Mouse (Mus musculus): ENCODE results near the gene Hoxa5. TPM values are rescaled to one million over a fixed set of nuclear protein-coding genes. Genes with fewer than 3 reads are reported as not detected.

Hoxa5 gene
- total and polyA plus RNA-seq, 3 experiments, result 0.83 to 4.1 (median 1.5) TPM

- Histone ChIP-seq H3K27ac (ENCODE audit: insufficient read depth, low read depth) (no peak overlapping the region), H3K4me2 (ENCODE audit: insufficient read depth, low read depth, poor library complexity, severe bottlenecking) (no peak overlapping the region), H3K4me1 (ENCODE audit: control insufficient read depth in 1 of 2, insufficient read depth in 2 of 2) (no peaks in the 10 kb centered on the region), H3K9me3 (replicated peaks; ENCODE audit: low read length) (peaks cover 2% of the 10 kb centered on the region), H3K27me3 (replicated peaks) (no peaks in the 10 kb centered on the region), H3K79me2 (replicated peaks; ENCODE audit: control insufficient read depth, extremely low read depth, insufficient read depth, poor library complexity, severe bottlenecking) (no peaks in the 10 kb centered on the region), H3K36me3 (replicated peaks in 1 of 2; ENCODE audit: control insufficient read depth in 1 of 2, insufficient read depth in 1 of 2, low read length in 1 of 2) (no peaks in the 10 kb centered on the region), H3K9ac (ENCODE audit: insufficient read depth, low read depth) (no peak overlapping the region), H3K4me3 (replicated peaks in 1 of 3; ENCODE audit: low read depth in 2 of 3, low read length in 2 of 3, poor library complexity in 1 of 3) (no peak overlapping the region)
- in situ Hi-C loops (cut with MboI; ENCODE audit: low pct_ligation_motif_present, low pct_unique_long_range_greater_than_20kb, low sequenced_read_pairs) (no loop called here), dilution Hi-C loops (cut with MboI; ENCODE audit: extremely low pct_ligation_motif_present, extremely low pct_unique_long_range_greater_than_20kb, low sequenced_read_pairs) (no loop called here)
- no peak for TF ChIP-seq JUND (conservative IDR thresholded peaks at IDR 0.05; ENCODE audit: low read depth, low read length)
- TF ChIP-seq E2F4 (IDR thresholded peaks at IDR 0.05; ENCODE audit: insufficient replicate concordance, low read depth, low read length), result no peak
- no peak for TF ChIP-seq EP300 (IDR thresholded peaks at IDR 0.05; ENCODE audit: low read length)
- no peak for TF ChIP-seq HCFC1 (IDR thresholded peaks at IDR 0.05; ENCODE audit: low read depth, low read length)
- no peak for TF ChIP-seq ZMIZ1 (IDR thresholded peaks at IDR 0.05; ENCODE audit: low read depth, low read length)
- TF ChIP-seq MAZ (IDR thresholded peaks at IDR 0.05; ENCODE audit: low read depth, low read length), result no peak
- TF ChIP-seq MAFK (IDR thresholded peaks at IDR 0.05; ENCODE audit: insufficient replicate concordance, low read length), result no peak
- TF ChIP-seq SIN3A (IDR thresholded peaks at IDR 0.05; ENCODE audit: low read length), result no peak
- TF ChIP-seq USF2 (conservative IDR thresholded peaks at IDR 0.05; ENCODE audit: low read depth, low read length), result no peak
- no peak for TF ChIP-seq NRF1 (IDR thresholded peaks at IDR 0.05; ENCODE audit: low read depth, low read length)
- TF ChIP-seq SMC3 (IDR thresholded peaks at IDR 0.05; ENCODE audit: low read depth, low read length), result no peak
- TF ChIP-seq ETS1 (conservative IDR thresholded peaks at IDR 0.05; ENCODE audit: low read depth, low read length), result no peak
- TF ChIP-seq GABPA (IDR thresholded peaks at IDR 0.05; ENCODE audit: insufficient replicate concordance, low read depth, low read length), result no peak
- TF ChIP-seq TCF12 (IDR thresholded peaks at IDR 0.05; ENCODE audit: low read depth, low read length), result no peak
- no peak for TF ChIP-seq RAD21 (IDR thresholded peaks at IDR 0.05; ENCODE audit: low read depth, low read length)
- DNase-seq (ENCODE audit: extremely low read depth), result no peak
Measured at GRCm38 (mm10) chr6:52180213-52180710, 24.1 kb downstream of the Hoxa5 start.

- dilution Hi-C loops (cut with MboI; ENCODE audit: extremely low pct_ligation_motif_present, extremely low pct_unique_long_range_greater_than_20kb, low sequenced_read_pairs), result no loop called here
- in situ Hi-C loops (cut with MboI; ENCODE audit: low pct_ligation_motif_present, low pct_unique_long_range_greater_than_20kb, low sequenced_read_pairs), result no loop called here
- no peak for DNase-seq (ENCODE audit: extremely low read depth)
- H3K79me2 ChIP-seq (replicated peaks; ENCODE audit: control insufficient read depth, extremely low read depth, insufficient read depth, poor library complexity, severe bottlenecking), result no peaks in the 10 kb centered on the region
- H3K36me3 ChIP-seq (replicated peaks in 1 of 2; ENCODE audit: control insufficient read depth in 1 of 2, insufficient read depth in 1 of 2, low read length in 1 of 2), result no peaks in the 10 kb centered on the region
- H3K9ac ChIP-seq (ENCODE audit: insufficient read depth, low read depth), result no peak overlapping the region
- peaks cover 5% of the 10 kb centered on the region for H3K9me3 ChIP-seq (replicated peaks; ENCODE audit: low read length)
- H3K27ac ChIP-seq (ENCODE audit: insufficient read depth, low read depth), result no peak overlapping the region
- H3K27me3 ChIP-seq (replicated peaks), result no peaks in the 10 kb centered on the region
- H3K4me2 ChIP-seq (ENCODE audit: insufficient read depth, low read depth, poor library complexity, severe bottlenecking), result no peak overlapping the region
- no peak overlapping the region for H3K4me3 ChIP-seq (replicated peaks in 1 of 3; ENCODE audit: low read depth in 2 of 3, low read length in 2 of 3, poor library complexity in 1 of 3)
- H3K4me1 ChIP-seq (ENCODE audit: control insufficient read depth in 1 of 2, insufficient read depth in 2 of 2), result no peaks in the 10 kb centered on the region
- TF ChIP-seq ZNF384 (IDR thresholded peaks at IDR 0.05; ENCODE audit: low read depth, low read length) (no peak), UBTF (IDR thresholded peaks at IDR 0.05; ENCODE audit: low read depth, low read length) (no peak), TBP (conservative IDR thresholded peaks at IDR 0.05; ENCODE audit: low read depth, low read length) (no peak)
Measured at GRCm38 (mm10) chr6:52179690-52180089, 24.7 kb downstream of the Hoxa5 start.
